Mouse (Mus musculus) liver, embryonic 11.5 days (tissue): ENCODE data around the gene 1110051M20Rik. TPM values are rescaled to one million over a fixed set of nuclear protein-coding genes. Genes with fewer than 3 reads are reported as not detected.

Source experiments
- ATAC-seq: fragments of 200-750 bp; cut with Nextera tagmentation; replicated peaks from 2 replicates; pipeline ENCODE4 v1.8.0; 2017; ENCODE audit warnings: moderate number of reproducible peaks, mild to moderate bottlenecking, moderate TSS enrichment, moderate library complexity; ENCODE audit not compliant: low FRiP score
- DNase-seq: peaks from one replicate; pipeline ENCODE4 v3.0.0-alpha.2; 2017; ENCODE audit warnings: low spot score
- H3K27ac ChIP-seq: fragments of 300-500 bp; sonication (generic); 2 replicates; pipeline ENCODE4 v1.5.1; 2014; ENCODE audit warnings: mild to moderate bottlenecking, low read depth, low read length, control low read depth
- H3K27me3 ChIP-seq: fragments of 300-500 bp; sonication (generic); replicated peaks from 2 replicates; pipeline ENCODE4 v1.6.1; 2014; ENCODE audit warnings: low read length, mixed read lengths; ENCODE audit not compliant: control insufficient read depth, insufficient read depth
- H3K36me3 ChIP-seq: fragments of 300-500 bp; sonication (generic); 2 replicates; pipeline ENCODE4 v1.6.1; 2014; ENCODE audit warnings: mild to moderate bottlenecking, low read length, moderate library complexity, mixed read lengths; ENCODE audit not compliant: control insufficient read depth, insufficient read depth
- H3K4me1 ChIP-seq: fragments of 300-500 bp; sonication (generic); replicated peaks from 2 replicates; pipeline ENCODE4 v1.6.1; 2014; ENCODE audit warnings: low read length, mixed read lengths; ENCODE audit not compliant: control insufficient read depth, insufficient read depth
- H3K4me2 ChIP-seq: fragments of 300-500 bp; sonication (generic); 2 replicates; pipeline ENCODE4 v1.6.1; 2014; ENCODE audit warnings: mild to moderate bottlenecking, control low read depth, moderate library complexity
- H3K4me3 ChIP-seq: fragments of 300-500 bp; sonication (generic); 2 replicates; pipeline ENCODE4 v1.5.1; 2014; ENCODE audit warnings: low read depth, low read length, control low read depth
- H3K9ac ChIP-seq: fragments of 300-500 bp; sonication (generic); 2 replicates; pipeline ENCODE4 v1.6.1; 2014; ENCODE audit warnings: low read depth, low read length, control low read depth
- H3K9me3 ChIP-seq: fragments of 300-500 bp; sonication (generic); 2 replicates; pipeline ENCODE4 v1.6.1; 2016; ENCODE audit warnings: low read length, inconsistent platforms, mixed read lengths; ENCODE audit not compliant: control insufficient read depth
- WGBS: fragments of 180-500 bp; shearing (Covaris S2); extraction: QIAGEN DNeasy Blood & Tissue Kit; methylation state at CpG from one replicate; pipeline ENCODE4 v1.1.7; 2014; 5-methylcytosine and 5-hydroxymethylcytosine counted together
- polyA plus RNA-seq: library from polyadenylated mRNA; unstranded; fragments of >200 nt; fragmentation: Nextera tagmentation; extraction: Ambion mirVana; gene quantifications from 2 replicates; pipeline ENCODE4 v1.2.1, GENCODE M21; 2014

The 1110051M20Rik gene
- polyA plus RNA-seq, 1 experiment from 2014 or later, result 23.7 TPM

DNA sequence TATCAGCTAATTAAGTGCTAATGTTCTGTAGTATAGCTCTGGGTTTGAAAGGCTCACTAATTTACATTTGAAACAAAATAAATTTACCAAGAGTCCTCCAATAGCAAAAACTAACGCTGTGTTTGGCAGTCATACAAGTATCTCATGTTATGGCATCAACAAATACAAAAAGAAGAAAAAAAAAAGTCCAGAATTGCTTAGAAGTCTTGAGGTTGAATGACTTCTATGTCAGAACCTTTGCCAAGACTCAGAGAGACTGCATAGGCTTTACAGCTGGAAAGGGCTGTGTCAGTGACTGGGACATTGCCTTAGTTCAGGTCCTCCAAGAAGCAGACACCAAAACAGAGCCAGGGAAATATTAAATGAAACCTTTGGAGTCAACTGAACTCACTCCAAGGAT is 4.6 kb downstream of the 1110051M20Rik start:
- Histone ChIP-seq H3K36me3 (no peaks in the 10 kb centered on the region), H3K9ac (no peak overlapping the region), H3K27ac (no peak overlapping the region), H3K4me1 (no peaks in the 10 kb centered on the region), H3K27me3 (no peaks in the 10 kb centered on the region), H3K4me3 (no peak overlapping the region), H3K9me3 (no peaks in the 10 kb centered on the region), H3K4me2 (no peak overlapping the region)
- WGBS, result 81% methylated on average over 1 of the region's 1 CpGs
- DNase-seq (no peak), ATAC-seq (no peak)

DNA sequence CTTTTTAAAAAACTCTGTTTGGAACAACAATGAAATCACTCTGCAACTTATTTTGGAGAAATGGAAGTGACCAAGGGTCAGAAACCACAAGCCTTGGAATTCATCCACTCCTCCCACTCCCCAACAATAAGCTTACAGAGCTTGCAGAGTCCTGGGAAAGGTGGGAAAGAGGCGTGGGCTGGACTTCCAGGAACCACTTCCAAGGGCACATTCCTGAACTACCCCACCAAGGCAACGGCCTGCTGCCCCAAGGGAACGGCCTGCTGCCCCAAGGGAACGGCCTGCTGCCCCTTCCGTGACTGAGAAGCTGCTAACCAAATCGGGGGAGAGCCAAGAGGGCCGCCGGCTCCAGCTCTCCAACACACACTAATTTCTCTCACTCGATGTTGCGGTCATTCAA is 5.2 kb downstream of the 1110051M20Rik start:
- no peak overlapping the region for H3K9ac ChIP-seq
- H3K27ac ChIP-seq, result no peak overlapping the region
- ATAC-seq (no peak), DNase-seq (no peak)
- H3K4me1 ChIP-seq, result no peaks in the 10 kb centered on the region
- H3K9me3 ChIP-seq, result no peaks in the 10 kb centered on the region
- no peak overlapping the region for H3K4me3 ChIP-seq
- no peak overlapping the region for H3K4me2 ChIP-seq
- 76% methylated on average over 10 of the region's 10 CpGs for WGBS
- no peaks in the 10 kb centered on the region for H3K27me3 ChIP-seq
- H3K36me3 ChIP-seq, result no peaks in the 10 kb centered on the region

DNA sequence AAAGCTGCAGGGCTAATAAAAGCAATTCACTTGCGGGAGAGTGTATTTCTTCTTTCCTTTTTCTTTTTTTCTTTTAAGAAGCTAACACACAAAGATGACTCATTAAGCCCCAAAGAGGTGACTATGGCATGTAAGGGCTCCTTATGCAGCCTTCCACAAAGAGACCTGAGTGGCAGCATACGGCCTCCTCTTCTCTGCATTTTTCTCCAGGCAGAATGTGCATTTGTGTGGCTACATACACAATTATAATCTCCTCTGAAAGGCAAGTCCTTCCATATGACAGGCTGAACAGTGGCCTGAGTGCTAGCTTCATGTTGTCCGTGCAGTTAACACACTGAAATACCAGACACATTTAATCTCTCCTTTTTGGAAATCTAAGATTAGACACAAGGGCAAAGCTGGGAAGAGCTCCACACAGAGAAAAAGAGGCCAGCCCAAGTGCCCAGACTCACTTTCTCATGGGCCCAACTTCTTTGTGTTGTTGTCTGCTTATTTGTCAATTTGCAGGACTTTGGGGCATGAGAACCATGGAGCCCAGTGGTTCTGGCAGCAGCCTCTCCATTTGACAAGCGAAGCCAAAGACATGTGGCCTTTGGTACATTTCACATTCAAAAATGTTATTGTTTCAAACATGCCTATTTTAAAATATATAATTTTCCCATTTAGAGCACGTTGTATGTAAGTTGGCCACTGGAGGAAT is 7.2 kb downstream of the 1110051M20Rik start:
- WGBS, result 87% methylated on average over 5 of the region's 5 CpGs
- Histone ChIP-seq H3K4me3 (no peak overlapping the region), H3K36me3 (no peaks in the 10 kb centered on the region), H3K9me3 (no peaks in the 10 kb centered on the region), H3K4me2 (no peak overlapping the region), H3K27ac (no peak overlapping the region), H3K9ac (no peak overlapping the region), H3K4me1 (no peaks in the 10 kb centered on the region), H3K27me3 (no peaks in the 10 kb centered on the region)
- ATAC-seq (no peak), DNase-seq (no peak)

DNA sequence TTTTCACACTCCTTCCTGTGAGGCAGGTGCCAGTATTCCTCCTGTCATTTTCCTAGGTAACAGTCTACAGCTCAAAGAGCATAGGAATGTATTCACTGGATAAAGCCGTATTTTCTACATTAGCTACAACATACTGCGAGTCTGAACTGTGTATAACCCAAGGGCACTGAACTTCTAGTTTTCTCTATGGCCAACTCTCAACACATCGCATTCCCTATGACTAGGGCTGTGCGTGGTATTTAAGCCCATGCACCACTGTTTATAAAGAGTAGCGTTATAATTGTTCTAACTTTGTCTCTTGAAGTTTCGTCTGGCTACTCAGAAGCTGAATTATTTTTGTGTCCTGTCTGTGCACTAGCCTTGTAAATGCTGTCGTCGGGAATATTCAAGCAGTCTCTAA is 7.8 kb downstream of the 1110051M20Rik start:
- Histone ChIP-seq H3K27ac (no peak overlapping the region), H3K4me3 (no peak overlapping the region), H3K4me1 (no peaks in the 10 kb centered on the region), H3K4me2 (no peak overlapping the region), H3K27me3 (no peaks in the 10 kb centered on the region), H3K9ac (no peak overlapping the region), H3K9me3 (no peaks in the 10 kb centered on the region), H3K36me3 (no peaks in the 10 kb centered on the region)
- no peak for ATAC-seq
- 85% methylated on average over 8 of the region's 8 CpGs for whole genome bisulfite sequencing
- DNase-seq, result no peak

DNA sequence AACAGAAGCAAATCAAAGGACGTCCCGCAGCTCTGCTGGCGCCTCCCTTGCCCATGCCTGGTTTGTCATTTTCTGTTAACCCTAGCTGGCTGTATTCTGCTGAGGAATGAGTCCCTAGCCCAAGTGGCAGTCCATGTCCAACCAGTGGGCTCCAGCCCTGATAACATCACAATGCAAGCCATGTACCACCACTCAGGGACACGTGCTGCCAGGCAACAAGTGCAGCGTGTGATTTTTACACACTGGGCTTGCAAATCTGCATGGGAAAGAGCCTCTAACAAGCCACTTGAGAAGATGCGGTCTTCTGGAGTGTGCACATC is 13.9 kb downstream of the 1110051M20Rik start:
- no peak overlapping the region for H3K4me2 ChIP-seq
- H3K4me1 ChIP-seq, result 0 out of 2 replicates have a peak, but pooled peaks cover 3% of the 10 kb centered on the region
- WGBS, result 57% methylated on average over 6 of the region's 6 CpGs
- H3K9me3 ChIP-seq, result no peaks in the 10 kb centered on the region
- DNase-seq, result no peak
- H3K27ac ChIP-seq, result no peak overlapping the region
- no peak overlapping the region for H3K9ac ChIP-seq
- no peak overlapping the region for H3K4me3 ChIP-seq
- no peaks in the 10 kb centered on the region for H3K36me3 ChIP-seq
- H3K27me3 ChIP-seq, result no peaks in the 10 kb centered on the region
- ATAC-seq, result no peak

DNA sequence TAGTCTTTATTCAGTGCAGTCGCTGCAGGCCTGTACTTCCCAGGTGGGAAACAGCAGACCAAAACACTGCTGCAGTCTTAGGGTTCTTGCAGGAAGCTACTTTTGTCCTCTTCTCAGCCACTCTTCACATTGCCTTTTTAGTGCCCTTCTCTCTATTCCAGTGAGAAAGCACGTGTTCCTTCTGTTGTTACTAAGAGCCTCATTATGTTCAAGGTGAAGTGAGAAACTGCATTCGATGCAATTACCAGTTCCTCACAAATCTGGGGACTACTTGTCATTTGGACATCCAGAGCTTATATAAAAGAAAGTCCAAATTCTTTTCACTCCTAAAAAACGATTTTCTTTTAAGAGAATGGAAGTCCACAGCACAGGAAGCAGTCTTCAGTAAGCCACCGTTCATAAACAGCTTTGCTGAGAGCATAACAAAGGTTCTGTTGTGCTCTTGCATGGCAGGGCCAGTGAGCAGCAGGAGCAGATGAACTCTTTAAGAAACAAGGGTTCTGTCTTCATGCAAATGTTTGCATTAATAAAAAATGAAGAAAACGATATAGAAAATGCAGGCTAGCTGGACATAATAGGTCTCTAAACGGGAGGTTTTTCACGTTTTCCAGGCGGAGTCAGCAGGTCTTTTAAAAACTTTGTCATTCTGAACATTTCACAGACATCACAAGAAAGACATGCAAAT is 14.4 kb downstream of the 1110051M20Rik start:
- Histone ChIP-seq H3K9ac (no peak overlapping the region), H3K4me1 (0 out of 2 replicates have a peak, but pooled peaks cover 3% of the 10 kb centered on the region), H3K27me3 (no peaks in the 10 kb centered on the region), H3K27ac (no peak overlapping the region), H3K9me3 (no peaks in the 10 kb centered on the region), H3K36me3 (no peaks in the 10 kb centered on the region), H3K4me3 (no peak overlapping the region), H3K4me2 (no peak overlapping the region)
- WGBS, result 53% methylated on average over 9 of the region's 9 CpGs
- DNase-seq (no peak), ATAC-seq (no peak)

DNA sequence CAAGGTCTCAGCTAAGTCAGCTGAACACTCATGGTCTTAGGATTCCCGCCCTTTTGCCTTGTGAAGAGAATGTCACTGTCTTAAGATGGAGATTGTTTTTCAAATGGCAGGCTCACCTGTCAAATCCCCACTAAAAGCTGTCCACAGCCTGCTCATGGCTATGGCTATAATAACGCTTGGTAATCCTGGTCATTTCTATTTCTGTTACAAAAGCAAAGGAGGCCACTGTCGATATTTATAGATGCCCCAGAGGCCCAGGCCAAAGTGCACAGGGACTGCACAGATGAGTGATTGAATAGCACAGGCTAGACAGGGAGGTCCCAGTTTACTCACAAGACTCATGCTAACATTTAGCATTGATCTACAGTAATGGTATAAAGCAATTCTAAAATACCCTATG is 15.4 kb downstream of the 1110051M20Rik start:
- H3K36me3 ChIP-seq, result no peaks in the 10 kb centered on the region
- H3K27me3 ChIP-seq, result no peaks in the 10 kb centered on the region
- ATAC-seq, result no peak
- no peak overlapping the region for H3K9ac ChIP-seq
- no peak overlapping the region for H3K4me3 ChIP-seq
- H3K9me3 ChIP-seq, result no peaks in the 10 kb centered on the region
- no peak overlapping the region for H3K4me2 ChIP-seq
- H3K4me1 ChIP-seq, result 0 out of 2 replicates have a peak, but pooled peaks cover 3% of the 10 kb centered on the region
- H3K27ac ChIP-seq, result no peak overlapping the region
- DNase-seq, result no peak
- 79% methylated on average over 3 of the region's 3 CpGs for WGBS

DNA sequence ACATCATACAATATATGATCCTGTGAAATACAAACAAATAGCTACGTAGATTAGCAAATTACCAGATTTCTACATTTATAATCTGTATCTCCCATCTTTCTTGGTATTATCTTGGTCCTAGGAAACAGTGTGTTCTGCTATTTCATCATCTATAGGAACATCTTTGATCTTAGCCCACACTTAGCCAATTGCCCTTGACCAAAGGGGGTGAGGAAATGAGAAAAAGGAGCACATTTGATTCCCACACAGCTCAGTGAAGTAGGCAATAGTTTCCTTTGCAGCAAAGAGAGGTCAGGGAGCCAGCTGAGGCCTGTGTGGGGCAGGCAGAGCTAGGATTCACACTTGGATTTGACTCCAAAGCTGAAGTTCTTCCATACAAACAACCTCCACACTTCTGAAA is 18.2 kb downstream of the 1110051M20Rik start:
- WGBS, result 88% methylated on average over 1 of the region's 1 CpGs
- Histone ChIP-seq H3K27ac (no peak overlapping the region), H3K4me1 (0 out of 2 replicates have a peak, but pooled peaks cover 3% of the 10 kb centered on the region), H3K4me3 (no peak overlapping the region), H3K4me2 (no peak overlapping the region), H3K27me3 (no peaks in the 10 kb centered on the region), H3K9me3 (no peaks in the 10 kb centered on the region), H3K36me3 (no peaks in the 10 kb centered on the region), H3K9ac (no peak overlapping the region)
- no peak for ATAC-seq
- DNase-seq, result no peak
